Mouse (Mus musculus) gastrocnemius, adult 2 months (tissue): ENCODE results near the gene Alg2. TPM values are rescaled to one million over a fixed set of nuclear protein-coding genes. Genes with fewer than 3 reads are reported as not detected.
A peak's percentile ranks its signal among the peaks of the same experiment; 100 is the strongest.

Source experiments
- DNase-seq: peaks from one replicate; pipeline ENCODE4 v3.0.0; 2022
- H3K27ac ChIP-seq: fragments of 200-600 bp; 2 replicates; pipeline ENCODE4 v1.8.1; 2022; ENCODE audit warnings: mild to moderate bottlenecking
- H3K4me3 ChIP-seq: fragments of 200-600 bp; 2 replicates; pipeline ENCODE4 v1.8.1; 2022; ENCODE audit warnings: mild to moderate bottlenecking, moderate library complexity
- CTCF ChIP-seq: fragments of 200-600 bp; IDR thresholded peaks from 2 replicates; pipeline ENCODE4 v1.8.1; 2022; ENCODE audit warnings: antibody characterized with exemption, mild to moderate bottlenecking, moderate library complexity
- intact Hi-C: fragments of 180-260 bp; cut with DNase I; formaldehyde crosslinking; loops from one replicate; pipeline ENCODE4 v1.15.1; 2025
- total RNA-seq, 2 experiments: library from RNA; stranded (reverse); gene quantifications; 2 replicates each; pipeline ENCODE4 v1.2.3; 2021

Alg2 gene
- total RNA-seq, 2 experiments from 2014 or later, result 11.2 to 11.4 TPM

DNA sequence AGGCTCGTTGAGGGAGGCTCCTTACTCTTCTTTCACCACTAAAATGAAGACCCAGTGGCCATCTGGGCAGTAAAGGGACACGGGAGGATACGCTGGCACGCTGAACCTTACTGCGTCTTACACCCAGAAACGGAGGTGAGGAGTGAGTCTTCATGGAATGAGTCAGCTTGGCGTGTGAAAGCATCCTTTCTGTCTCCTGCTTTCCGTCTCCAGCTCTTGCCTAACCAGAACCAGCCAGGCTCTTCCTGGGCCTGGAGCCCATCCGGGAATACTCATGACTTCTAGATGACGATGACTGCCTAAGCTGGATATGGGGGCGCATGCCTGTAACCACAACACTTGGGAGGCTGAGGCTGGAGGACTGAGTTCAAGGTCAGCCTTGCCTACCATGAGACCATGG, 33.2 kb downstream of the Alg2 start:
- no peak overlapping the region for H3K4me3 ChIP-seq
- no peak for DNase-seq
- no peak overlapping the region for H3K27ac ChIP-seq
- intact Hi-C loops, result no loop called here
- no peak for TF ChIP-seq CTCF

DNA sequence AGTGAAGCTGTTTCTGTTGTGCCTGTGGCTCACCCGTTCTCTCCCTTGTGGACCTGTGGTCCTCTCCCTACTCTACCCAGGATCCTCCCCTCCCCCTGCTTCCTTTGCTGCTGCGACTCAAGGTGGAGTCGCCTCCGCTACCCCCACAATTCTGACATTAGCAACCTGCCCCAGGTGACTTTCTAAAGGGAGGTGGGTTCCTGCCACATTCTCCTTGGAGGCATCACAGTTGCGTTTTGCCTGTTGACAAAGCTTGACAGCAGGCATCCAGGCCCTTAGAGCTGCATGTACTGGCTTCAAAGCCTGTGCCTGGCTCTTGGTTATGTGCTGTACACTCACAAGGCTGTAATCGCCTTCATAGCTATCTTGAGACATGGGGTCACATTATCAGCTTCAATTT, 35.2 kb downstream of the Alg2 start:
- no peak overlapping the region for H3K27ac ChIP-seq
- intact Hi-C loops, result loop anchor here (5.0 to 10.0 kb wide), 4 partner anchors 63 to 686 kb away; partner anchors contain the start of genes Nr4a3 and Stx17
- no peak for DNase-seq
- TF ChIP-seq CTCF, result no peak
- no peak overlapping the region for H3K4me3 ChIP-seq

DNA sequence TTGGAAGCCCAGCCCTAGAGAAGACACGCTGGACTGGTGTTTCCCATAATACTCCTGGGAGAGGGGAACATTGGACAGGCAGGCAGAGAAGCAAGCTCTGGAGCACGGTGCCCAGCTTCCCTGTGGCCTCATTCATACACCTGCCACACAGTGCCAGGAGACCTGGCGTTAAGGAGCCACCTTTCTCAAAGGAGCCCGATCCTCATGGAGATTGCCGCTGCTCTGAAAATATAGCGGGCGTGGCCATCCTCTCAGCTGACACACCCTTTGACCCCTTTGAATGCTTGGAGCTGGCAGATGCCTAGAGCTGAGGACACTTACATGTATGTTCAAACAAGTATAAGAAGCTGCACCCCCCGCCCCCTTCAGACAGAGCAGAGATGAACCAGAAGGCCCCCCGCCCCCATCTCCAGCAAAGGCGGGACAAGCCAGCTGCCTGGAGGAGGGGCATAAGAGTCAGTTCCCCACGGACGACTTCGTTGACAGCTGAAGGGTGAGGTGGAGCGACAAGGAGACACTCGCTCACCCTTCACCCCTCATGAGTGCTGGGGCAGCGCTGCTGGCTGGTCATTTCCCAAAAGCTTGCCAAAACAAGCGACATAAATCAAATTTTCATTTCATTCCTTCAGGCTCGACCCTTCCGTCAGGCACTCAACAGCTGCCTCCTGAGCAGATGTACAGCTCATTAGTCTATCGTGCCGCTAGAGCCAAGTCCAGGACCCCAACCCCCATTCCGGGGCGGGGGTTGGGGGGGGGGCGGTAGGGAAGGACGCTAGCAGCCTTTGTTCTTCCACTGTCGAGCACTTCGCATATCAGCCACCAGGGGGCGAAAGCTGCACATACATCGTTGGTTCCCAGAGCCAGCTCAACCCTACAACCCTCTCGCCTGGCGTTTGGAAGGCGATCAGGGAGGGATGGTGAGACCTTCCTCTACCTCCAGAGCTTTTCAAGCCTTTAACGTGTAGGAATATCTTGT, 36.5 kb downstream of the Alg2 start:
- peak; percentile 83 for DNase-seq
- peak; percentile 96 for TF ChIP-seq CTCF
- Histone ChIP-seq H3K27ac (peak overlapping the region; percentile 77), H3K4me3 (peak overlapping the region; percentile 82)
- intact Hi-C loops, result loop anchor here (5.0 to 10.0 kb wide), 4 partner anchors 65 to 687 kb away; partner anchors contain the start of genes Nr4a3 and Stx17

DNA sequence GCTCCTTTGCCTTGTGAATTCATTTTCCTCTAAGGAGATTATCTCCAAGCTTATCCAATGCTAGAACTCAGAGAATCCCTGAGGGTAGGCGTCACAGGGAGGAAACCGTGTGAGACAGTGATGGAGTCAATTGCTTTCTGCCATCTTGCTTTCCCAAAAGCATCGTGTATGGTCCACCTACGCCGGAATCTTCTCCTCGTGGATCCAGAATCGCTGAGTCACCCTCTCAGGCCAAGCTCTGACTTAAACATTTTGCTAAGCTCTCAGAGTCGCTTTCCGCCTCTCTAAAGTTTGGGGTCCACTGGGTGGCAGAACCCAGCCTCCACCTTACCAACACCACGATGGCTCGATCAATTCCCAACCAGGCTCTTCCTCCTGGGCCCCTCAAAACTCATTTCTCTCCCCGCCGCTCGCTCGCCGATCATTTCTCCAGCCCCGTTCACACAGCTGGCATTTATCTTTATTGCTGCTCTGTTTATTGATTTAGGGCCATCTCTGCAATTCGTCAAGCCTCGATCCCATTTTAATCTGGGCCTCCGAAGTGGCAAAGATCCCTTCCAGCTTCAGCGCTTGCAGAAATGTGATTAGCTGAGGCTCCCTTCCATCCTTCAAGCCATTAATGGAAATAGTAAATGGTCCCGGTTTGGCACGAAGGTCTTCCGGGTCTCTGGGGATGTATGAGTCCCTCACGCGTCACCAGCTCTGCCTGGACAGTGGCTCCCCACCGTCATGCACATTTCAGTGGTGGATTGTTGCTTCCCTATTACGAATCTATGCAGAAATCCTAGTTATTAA, 38.4 kb downstream of the Alg2 start:
- Histone ChIP-seq H3K4me3 (no peak overlapping the region), H3K27ac (no peak overlapping the region)
- intact Hi-C loops, result loop anchor here (5.0 to 10.0 kb wide), 4 partner anchors 67 to 689 kb away; partner anchors contain the start of genes Nr4a3 and Stx17
- no peak for DNase-seq
- TF ChIP-seq CTCF, result no peak

DNA sequence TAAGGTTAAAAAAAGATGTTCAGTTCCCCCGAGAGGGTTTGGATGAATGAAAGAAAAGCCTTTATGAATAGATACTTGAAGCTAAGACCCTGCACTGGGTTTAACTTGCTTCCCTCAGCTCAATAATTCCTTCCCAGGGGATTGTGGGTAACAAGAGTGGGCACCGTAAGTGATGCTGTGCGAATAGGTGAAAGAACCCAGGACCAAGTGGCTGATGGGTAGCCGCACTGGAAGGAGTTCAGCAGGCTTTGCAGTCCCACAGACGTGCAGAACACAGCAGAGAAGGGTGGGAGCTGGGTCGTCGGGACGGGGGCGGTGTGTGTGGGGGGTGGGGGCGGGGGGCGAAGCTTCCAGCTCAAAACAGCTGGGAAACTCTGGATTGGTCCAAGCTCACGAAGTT, 39.0 kb downstream of the Alg2 start:
- Histone ChIP-seq H3K27ac (no peak overlapping the region), H3K4me3 (no peak overlapping the region)
- intact Hi-C loops, result loop anchor here (5.0 to 10.0 kb wide), 4 partner anchors 67 to 690 kb away; partner anchors contain the start of genes Nr4a3 and Stx17
- no peak for DNase-seq
- TF ChIP-seq CTCF, result no peak

DNA sequence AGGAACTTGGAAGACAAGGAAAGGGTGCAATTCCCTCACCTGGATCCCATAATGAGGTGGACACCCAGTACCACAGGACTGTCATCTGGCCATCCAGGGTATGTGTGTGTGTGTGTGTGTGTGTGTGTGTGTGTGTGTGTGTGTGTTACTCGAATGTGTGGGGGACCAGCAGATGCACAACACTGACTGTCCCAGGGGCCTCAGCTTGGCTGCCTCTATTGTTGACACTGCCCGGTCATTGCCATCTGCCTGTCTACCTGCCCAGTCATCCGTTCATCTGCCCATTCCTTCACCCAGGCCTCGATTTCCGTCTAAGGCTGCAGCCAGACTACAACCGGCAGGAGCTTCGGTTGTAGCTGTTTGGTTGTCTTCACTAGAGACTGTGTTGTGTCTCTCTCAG, 41.4 kb downstream of the Alg2 start:
- H3K27ac ChIP-seq, result no peak overlapping the region
- TF ChIP-seq CTCF, result no peak
- DNase-seq, result no peak
- no peak overlapping the region for H3K4me3 ChIP-seq
- intact Hi-C loops, result loop anchor here (10.0 kb wide), 2 partner anchors 612 to 692 kb away; partner anchors contain the start of genes Nr4a3 and Stx17

DNA sequence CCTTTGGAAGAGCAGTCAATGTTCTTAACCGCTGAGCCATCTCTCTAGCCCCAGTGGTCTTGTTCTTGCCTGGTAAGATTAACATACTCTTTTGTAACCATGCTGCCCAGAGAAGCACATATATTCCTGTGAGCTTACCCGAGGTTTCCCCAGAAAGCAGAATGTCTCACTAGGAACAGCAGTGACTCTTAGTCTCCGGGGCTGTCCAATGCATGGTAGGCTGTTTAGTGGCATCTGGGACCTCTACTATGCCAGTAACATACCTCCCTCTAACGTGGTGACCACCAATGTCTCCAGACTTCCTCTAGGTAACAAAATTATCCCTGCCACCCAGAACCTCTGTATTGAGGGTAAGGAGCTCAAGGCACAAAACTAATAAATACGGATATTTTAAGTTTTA, 43.1 kb downstream of the Alg2 start:
- no peak for TF ChIP-seq CTCF
- DNase-seq, result no peak
- Histone ChIP-seq H3K27ac (no peak overlapping the region), H3K4me3 (no peak overlapping the region)
- intact Hi-C loops, result loop anchor here (10.0 kb wide), 2 partner anchors 614 to 694 kb away; partner anchors contain the start of genes Nr4a3 and Stx17

DNA sequence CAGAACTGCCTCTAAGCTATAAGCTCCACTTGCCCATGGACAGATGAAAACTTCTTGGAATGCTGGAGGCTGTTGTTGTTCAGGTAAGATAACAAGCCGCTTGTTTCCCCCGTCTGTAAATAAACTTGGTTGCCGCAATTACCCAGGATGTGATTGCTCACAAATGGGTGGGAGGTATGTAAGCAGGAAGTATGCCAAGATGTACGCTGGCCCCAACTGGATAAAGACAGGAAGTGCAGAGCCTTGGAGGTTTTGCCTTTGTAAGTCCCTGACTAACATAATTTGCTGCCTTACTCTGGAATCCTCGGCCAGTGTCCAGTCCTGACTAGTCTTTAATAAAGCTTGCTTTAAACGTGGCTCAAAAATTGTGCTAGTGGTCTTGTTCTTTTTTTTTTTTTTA, 43.6 kb downstream of the Alg2 start:
- H3K27ac ChIP-seq, result no peak overlapping the region
- no peak overlapping the region for H3K4me3 ChIP-seq
- intact Hi-C loops, result loop anchor here (10.0 kb wide), 2 partner anchors 614 to 694 kb away; partner anchors contain the start of genes Nr4a3 and Stx17
- no peak for DNase-seq
- no peak for TF ChIP-seq CTCF

DNA sequence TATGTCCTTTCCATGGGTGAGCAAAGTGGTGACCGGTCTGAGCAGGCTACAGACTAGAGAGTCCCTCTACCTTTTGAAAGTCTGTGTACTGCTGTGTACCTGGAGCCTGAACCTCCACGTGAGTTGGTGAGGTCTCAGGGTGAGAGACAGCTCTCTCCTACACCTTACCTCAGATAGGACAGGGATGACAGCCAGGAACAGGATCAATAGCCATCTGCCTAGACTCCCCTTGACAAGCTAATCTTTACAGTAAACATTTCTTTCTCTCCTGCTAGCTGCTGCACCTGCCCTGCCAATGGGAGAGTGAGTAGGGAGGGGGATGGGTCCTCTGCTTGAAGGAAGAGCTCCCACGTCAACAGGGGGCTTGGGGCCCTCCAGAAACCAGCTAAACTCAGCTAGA, 46.5 kb downstream of the Alg2 start:
- no peak for TF ChIP-seq CTCF
- intact Hi-C loops, result no loop called here
- DNase-seq, result no peak
- H3K27ac ChIP-seq, result no peak overlapping the region
- no peak overlapping the region for H3K4me3 ChIP-seq

DNA sequence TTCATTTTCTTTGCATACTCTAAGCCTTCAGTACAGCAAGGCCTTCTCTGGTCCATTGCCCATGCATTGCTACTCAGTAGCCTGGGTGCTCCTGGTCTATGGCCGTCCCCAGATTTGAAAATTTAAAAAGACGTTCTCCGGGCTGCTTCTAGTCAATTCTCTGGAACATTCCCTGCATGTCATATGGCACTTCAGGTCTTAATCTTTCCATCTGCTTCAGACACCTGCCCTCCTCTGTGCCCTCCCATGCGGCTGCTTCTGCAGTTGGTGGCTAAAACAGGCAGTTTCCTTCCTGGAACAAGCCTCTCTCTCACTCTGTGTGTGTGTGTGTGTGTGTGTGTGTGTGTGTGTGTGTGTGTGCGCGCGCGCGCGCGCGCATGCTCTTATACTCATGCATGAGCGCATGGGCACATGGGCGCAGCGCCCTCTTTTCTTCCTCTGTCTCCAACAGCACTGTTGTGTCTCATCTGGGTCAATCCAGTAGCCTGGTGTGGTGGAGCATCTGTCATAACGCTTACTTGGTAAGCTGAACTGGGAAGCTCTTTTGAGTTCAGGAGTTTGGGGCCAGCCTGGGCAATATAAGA, 48.8 kb downstream of the Alg2 start:
- Histone ChIP-seq H3K4me3 (no peak overlapping the region), H3K27ac (no peak overlapping the region)
- intact Hi-C loops, result no loop called here

DNA sequence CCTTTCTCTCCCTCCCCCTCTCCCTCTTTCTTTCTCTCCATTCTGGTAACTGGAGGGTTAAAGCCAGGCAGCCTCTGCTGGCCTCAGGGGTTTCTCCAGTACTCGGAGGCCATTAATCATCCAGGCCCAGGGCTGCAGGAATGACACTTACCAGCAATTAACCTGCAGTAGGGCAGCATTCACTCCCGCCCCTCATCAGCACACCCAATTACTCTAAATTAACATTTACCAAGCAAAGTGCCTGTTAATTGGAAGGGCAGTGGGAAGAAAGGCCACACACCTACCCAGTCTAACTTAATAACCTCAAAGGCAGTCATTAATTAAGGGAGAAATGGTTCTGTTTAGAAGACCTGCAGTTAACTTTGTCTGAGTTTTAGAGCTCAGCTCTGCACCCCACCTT, 49.8 kb downstream of the Alg2 start:
- intact Hi-C loops, result loop anchor here (5.0 kb wide), 2 partner anchors 958 to 978 kb away; no protein-coding TSS in a partner anchor
- H3K4me3 ChIP-seq, result no peak overlapping the region
- no peak for TF ChIP-seq CTCF
- H3K27ac ChIP-seq, result no peak overlapping the region
- no peak for DNase-seq

More for the DNA sequence above, 48.8 kb downstream of the Alg2 start:
- TF ChIP-seq CTCF, result no peak
- no peak for DNase-seq

DNA sequence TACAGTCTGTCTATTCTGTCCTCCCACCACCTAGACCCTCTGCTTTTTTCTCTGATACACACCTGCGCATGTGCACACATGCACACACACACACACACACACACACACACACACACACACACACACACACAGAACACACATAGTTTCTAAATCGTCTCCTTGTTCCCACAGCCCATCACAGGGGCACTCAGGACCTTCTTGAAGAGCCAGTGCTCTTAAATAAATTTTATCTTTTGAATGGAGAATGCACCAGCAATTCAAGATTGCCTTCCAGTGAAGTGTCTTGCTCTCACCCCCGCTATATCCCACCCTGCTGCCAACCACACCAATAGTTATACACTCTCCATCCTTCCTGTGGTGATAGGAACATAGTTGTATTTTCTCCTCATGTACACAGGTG, 51.2 kb downstream of the Alg2 start:
- TF ChIP-seq CTCF, result no peak
- no peak overlapping the region for H3K27ac ChIP-seq
- no peak overlapping the region for H3K4me3 ChIP-seq
- intact Hi-C loops, result loop anchor here (5.0 kb wide), 2 partner anchors 959 to 979 kb away; no protein-coding TSS in a partner anchor
- DNase-seq, result no peak
